Mouse (Mus musculus) limb, embryonic 12.5 days (tissue): ENCODE results near the gene Ap5s1. TPM values are rescaled to one million over a fixed set of nuclear protein-coding genes. Genes with fewer than 3 reads are reported as not detected.

Source experiments
- ATAC-seq: fragments of 200-750 bp; cut with Nextera tagmentation; 2 replicates; pipeline ENCODE4 v1.8.0; 2017; ENCODE audit warnings: low read depth, moderate TSS enrichment; ENCODE audit not compliant: insufficient number of reproducible peaks, insufficient read depth, low FRiP score, low TSS enrichment
- H3K27ac ChIP-seq: fragments of 300-500 bp; sonication (generic); 2 replicates; pipeline ENCODE4 v1.5.1; 2016; ENCODE audit warnings: mild to moderate bottlenecking, moderate library complexity
- H3K27me3 ChIP-seq: fragments of 300-500 bp; sonication (generic); 2 replicates; pipeline ENCODE4 v1.6.1; 2016; ENCODE audit warnings: mild to moderate bottlenecking, moderate library complexity
- H3K36me3 ChIP-seq: fragments of 300-500 bp; sonication (generic); 2 replicates; pipeline ENCODE4 v1.6.1; 2016; ENCODE audit warnings: mild to moderate bottlenecking, moderate library complexity
- H3K4me1 ChIP-seq: fragments of 300-500 bp; sonication (generic); replicated peaks from 2 replicates; pipeline ENCODE4 v1.6.1; 2016
- H3K4me2 ChIP-seq: fragments of 300-500 bp; sonication (generic); 2 replicates; pipeline ENCODE4 v1.6.1; 2016; ENCODE audit warnings: mild to moderate bottlenecking, moderate library complexity
- H3K4me3 ChIP-seq: fragments of 300-500 bp; sonication (generic); replicated peaks from 2 replicates; pipeline ENCODE4 v1.5.1; 2016; ENCODE audit warnings: mild to moderate bottlenecking
- H3K9ac ChIP-seq: fragments of 300-500 bp; sonication (generic); replicated peaks from 2 replicates; pipeline ENCODE4 v1.6.1; 2016; ENCODE audit warnings: mild to moderate bottlenecking, moderate library complexity
- H3K9me3 ChIP-seq: fragments of 300-500 bp; sonication (generic); 2 replicates; pipeline ENCODE4 v1.6.1; 2016; ENCODE audit warnings: mild to moderate bottlenecking, moderate library complexity
- WGBS: fragments of 180-500 bp; shearing (Covaris S2); methylation state at CpG from one replicate; pipeline ENCODE4 v1.1.7; 2016; 5-methylcytosine and 5-hydroxymethylcytosine counted together
- polyA plus RNA-seq: library from polyadenylated mRNA; unstranded; fragments of >200 nt; fragmentation: Nextera tagmentation; extraction: Ambion mirVana; gene quantifications from 2 replicates; pipeline ENCODE4 v1.2.1, GENCODE M21; 2016

The Ap5s1 gene
- polyA plus RNA-seq, 1 experiment from 2014 or later, result 23.3 TPM

DNA sequence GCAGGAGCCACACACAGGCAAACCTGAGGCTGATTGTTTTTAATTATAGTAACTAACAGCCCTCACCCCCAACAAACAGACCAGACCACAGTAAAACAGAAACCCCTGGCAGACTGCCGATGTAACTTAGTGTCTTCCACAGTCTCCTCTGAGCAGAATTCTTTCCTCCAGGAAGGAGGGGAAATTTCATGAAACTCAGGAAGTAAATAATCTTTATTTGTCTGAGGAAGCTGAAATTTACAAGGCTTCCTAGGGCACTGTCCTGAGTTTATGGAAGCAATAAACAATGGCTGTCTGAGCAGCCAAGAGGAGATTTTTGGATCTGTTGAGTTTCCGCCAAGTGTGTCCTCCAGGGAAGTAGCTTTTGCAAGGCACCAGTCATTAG lies 47.4 kb downstream of the Ap5s1 start:
- Histone ChIP-seq H3K4me3 (no peak overlapping the region), H3K9me3 (no peaks in the 10 kb centered on the region), H3K4me1 (peaks cover 17% of the 10 kb centered on the region), H3K27ac (peak overlapping the region; percentile 69; the same call in 1 of the 2 replicates), H3K36me3 (no peaks in the 10 kb centered on the region), H3K4me2 (peak overlapping the region; percentile 22; the same call in 1 of the 2 replicates), H3K27me3 (no peaks in the 10 kb centered on the region), H3K9ac (no peak overlapping the region)
- 34% methylated on average over 2 of the region's 2 CpGs for WGBS
- ATAC-seq, result peak; percentile 49; the same call in 1 of the 2 replicates

DNA sequence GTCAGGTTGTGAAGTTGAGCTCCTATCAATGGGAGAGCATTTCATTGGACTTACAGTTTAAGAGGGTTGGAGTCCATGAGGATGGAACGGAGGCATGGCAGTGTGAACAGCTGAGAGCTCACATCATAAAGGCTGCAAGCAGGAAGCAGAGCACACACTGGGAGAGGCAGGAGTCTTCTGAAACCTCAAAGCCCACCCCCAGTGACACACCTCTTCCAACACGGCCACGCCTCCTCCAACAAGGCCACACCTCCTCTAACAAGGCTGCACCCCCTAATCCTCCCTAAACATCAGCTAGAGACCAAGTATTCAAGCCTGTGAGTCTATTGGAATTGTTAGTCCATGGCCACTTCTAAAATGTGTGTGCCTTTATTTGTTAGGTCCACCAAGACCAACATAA lies 48.9 kb downstream of the Ap5s1 start:
- no peak overlapping the region for H3K4me3 ChIP-seq
- H3K9ac ChIP-seq, result no peak overlapping the region
- ATAC-seq, result no peak
- H3K9me3 ChIP-seq, result no peaks in the 10 kb centered on the region
- H3K27ac ChIP-seq, result no peak overlapping the region
- 60% methylated on average over 3 of the region's 3 CpGs for WGBS
- H3K4me1 ChIP-seq, result peaks cover 17% of the 10 kb centered on the region
- H3K36me3 ChIP-seq, result no peaks in the 10 kb centered on the region
- H3K4me2 ChIP-seq, result no peak overlapping the region
- no peaks in the 10 kb centered on the region for H3K27me3 ChIP-seq

DNA sequence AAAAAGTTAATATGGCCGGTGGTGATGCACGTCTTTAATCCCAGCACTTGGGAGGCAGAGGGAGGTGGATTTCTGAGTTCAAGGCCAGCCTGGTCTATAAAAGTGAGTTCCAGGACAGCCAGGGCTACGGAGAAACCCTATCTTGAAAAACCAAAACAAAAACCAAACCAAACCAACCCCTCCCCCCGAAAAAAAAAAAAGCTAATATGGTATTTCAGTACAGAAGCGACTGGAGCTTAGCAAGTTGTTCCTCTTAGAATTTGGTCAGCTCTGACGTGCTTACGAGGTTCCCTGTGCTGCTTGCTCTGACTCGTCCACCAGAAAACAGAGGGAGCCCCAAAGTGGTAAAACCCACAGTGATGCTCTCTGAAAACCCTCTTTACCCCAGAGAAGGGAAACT lies 51.8 kb downstream of the Ap5s1 start:
- no peak for ATAC-seq

DNA sequence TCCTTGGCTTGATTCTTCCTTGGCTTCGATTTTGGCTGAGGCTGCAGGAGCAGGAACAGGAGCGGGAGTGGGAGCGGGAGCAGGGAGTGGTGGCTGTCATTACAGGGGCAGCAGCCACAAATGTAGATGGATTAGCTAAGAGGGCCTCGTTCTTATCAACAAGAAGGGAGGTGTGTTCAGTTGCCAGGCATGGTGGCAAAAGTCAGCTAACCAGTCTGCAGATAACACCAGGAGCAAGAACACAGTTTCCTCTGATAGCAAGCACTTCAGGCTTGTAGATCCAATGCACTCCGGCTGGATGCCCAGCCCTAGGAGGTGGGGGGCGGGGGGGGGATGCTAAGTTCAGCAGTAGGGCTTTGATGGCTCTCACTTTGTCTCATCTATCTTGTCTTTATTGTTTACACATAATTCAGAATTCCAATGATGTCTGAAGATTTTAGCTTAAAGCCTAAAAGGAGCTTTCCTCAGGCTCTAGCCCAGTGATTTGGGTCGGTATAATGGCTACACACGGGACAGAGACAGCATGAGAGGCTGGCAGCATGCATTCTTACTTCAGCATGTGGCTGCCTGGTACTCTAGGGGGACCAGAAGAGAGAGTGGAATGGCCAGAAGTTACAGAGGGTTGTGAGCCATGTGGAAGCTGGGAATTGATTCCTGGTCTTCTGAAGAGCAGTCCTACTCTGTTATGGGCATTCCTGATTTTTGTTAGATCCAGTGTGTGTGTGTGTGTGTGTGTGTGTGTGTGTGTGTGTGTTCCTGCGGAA lies 53.8 kb downstream of the Ap5s1 start:
- Histone ChIP-seq H3K27ac (peak overlapping the region; percentile 100), H3K9me3 (no peaks in the 10 kb centered on the region)
- WGBS, result 62% methylated on average over 9 of the region's 9 CpGs

More for the DNA sequence above, 51.8 kb downstream of the Ap5s1 start:
- 64% methylated on average over 8 of the region's 8 CpGs for WGBS
- H3K4me1 ChIP-seq, result peaks cover 18% of the 10 kb centered on the region
- H3K27ac ChIP-seq, result no peak overlapping the region
- no peak overlapping the region for H3K4me3 ChIP-seq
- H3K9ac ChIP-seq, result no peak overlapping the region
- no peaks in the 10 kb centered on the region for H3K36me3 ChIP-seq
- H3K4me2 ChIP-seq, result no peak overlapping the region
- H3K27me3 ChIP-seq, result no peaks in the 10 kb centered on the region
- no peaks in the 10 kb centered on the region for H3K9me3 ChIP-seq

DNA sequence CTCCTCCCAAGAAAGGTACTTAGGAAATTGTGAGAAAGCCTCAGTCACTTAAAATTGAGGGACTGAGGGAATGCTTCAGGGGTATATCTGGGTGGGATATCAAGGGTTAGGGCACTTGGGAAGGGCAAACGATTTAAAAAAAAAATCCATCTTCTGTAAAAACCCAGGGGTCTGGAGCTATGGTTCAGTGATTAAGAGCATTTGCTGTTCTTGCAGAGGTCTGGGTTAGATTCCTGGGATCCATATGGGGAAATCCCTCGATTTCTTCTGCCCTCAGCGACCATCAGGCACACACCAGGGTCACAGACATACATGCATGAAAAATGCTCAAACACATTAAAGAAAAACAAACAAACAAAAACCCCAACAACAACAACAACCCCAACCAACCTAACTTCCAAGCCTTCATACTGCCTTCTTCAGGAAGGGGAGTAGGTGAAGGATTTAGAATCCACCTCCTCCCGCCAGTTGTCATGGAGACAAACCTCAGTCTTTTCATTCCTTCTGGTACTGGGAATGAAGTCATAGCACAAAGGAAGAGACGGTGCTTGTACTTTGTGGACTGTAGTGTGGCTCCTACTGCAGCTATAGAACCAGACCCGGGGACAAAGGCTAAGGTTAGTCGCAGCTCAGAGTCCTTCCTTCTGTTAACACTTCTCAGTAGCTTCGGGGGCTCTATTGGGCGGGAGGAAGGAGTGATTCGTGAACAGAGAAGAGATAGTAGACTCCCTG lies 54.8 kb downstream of the Ap5s1 start:
- Histone ChIP-seq H3K36me3 (no peaks in the 10 kb centered on the region), H3K4me3 (peak overlapping the region; percentile 88), H3K4me2 (peak overlapping the region; percentile 75), H3K27me3 (no peaks in the 10 kb centered on the region), H3K9ac (peak overlapping the region; percentile 67), H3K4me1 (peaks cover 25% of the 10 kb centered on the region), H3K27ac (peak overlapping the region; percentile 100), H3K9me3 (no peaks in the 10 kb centered on the region)
- ATAC-seq, result peak; percentile 81
- WGBS, result 4% methylated on average over 10 of the region's 10 CpGs

More for the DNA sequence above, 53.8 kb downstream of the Ap5s1 start:
- Histone ChIP-seq H3K4me2 (peak overlapping the region; percentile 75; the same call in 1 of the 2 replicates), H3K4me3 (no peak overlapping the region), H3K9ac (no peak overlapping the region), H3K27me3 (no peaks in the 10 kb centered on the region), H3K36me3 (no peaks in the 10 kb centered on the region), H3K4me1 (peaks cover 25% of the 10 kb centered on the region)
- ATAC-seq, result no peak

DNA sequence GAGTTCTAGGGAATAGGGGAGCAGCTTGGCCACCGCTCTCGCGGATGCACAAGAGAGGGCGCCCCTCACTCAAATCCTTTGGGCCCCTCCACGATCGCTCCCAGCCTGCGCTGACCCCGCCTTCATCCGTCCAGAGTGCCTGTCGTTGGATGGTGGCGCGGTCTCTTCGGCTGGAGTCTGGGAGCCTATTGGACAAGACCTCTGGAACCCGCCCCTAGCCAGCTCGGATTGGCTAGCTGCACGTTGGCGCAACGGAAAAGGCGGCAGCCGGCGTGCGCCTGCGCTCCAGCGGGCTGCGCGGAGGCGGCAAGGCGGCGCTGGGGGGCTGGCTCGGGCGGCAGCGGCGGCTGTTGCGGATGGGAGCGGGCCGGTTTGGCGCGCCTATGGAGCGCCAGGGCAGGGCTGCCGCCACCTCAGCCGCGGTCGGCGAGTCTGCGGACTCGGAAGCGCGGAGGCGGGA lies 55.4 kb downstream of the Ap5s1 start, which contains the start of gene Pank2:
Pank2 (plus strand) TSS at position 283 of the 460 bp plus-strand sequence.
- Histone ChIP-seq H3K4me1 (peaks cover 25% of the 10 kb centered on the region), H3K36me3 (no peaks in the 10 kb centered on the region), H3K27ac (peak within 1 kb of the TSS; percentile 100), H3K4me2 (peak within 1 kb of the TSS; percentile 75), H3K9ac (peak within 1 kb of the TSS; percentile 97), H3K27me3 (no peaks in the 10 kb centered on the region), H3K4me3 (peak within 1 kb of the TSS; percentile 88), H3K9me3 (no peaks in the 10 kb centered on the region)
- WGBS, result under 1% methylated on average over 47 of the region's 49 CpGs
- peak; percentile 100 for ATAC-seq

Other genes with a start within 250 kb of the Ap5s1 start
- gene Gfra4, start 164.0 kb upstream of the Ap5s1 start, polyA plus RNA-seq, result 16.3 and 18.8 TPM in 2 replicates
- gene Adam33, start 143.3 kb upstream of the Ap5s1 start, polyA plus RNA-seq, result 5.2 and 8.5 TPM in 2 replicates
- 0.13 and 0.14 TPM in 2 replicates for gene Siglec1, start 120.3 kb upstream of the Ap5s1 start, polyA plus RNA-seq
- gene Hspa12b, start 79.8 kb upstream of the Ap5s1 start, polyA plus RNA-seq, result 20.7 and 21.2 TPM in 2 replicates
- gene Gm11037, start 73.6 kb upstream of the Ap5s1 start, polyA plus RNA-seq, result not detected in 2 replicates
- gene 1700037H04Rik, start 47.0 kb upstream of the Ap5s1 start, polyA plus RNA-seq, result 58.2 and 62.2 TPM in 2 replicates
- gene Cenpb, start 27.0 kb upstream of the Ap5s1 start, polyA plus RNA-seq, result 11.8 and 14.9 TPM in 2 replicates
- gene Cdc25b, start 20.1 kb upstream of the Ap5s1 start, polyA plus RNA-seq, result 55.4 and 55.5 TPM in 2 replicates
- gene Spef1, start 19.8 kb upstream of the Ap5s1 start, polyA plus RNA-seq, result 4.5 and 5.5 TPM in 2 replicates
- 17.2 and 17.9 TPM in 2 replicates for gene Mavs, start 27.0 kb downstream of the Ap5s1 start, polyA plus RNA-seq
- 59.7 and 65.6 TPM in 2 replicates for gene Pank2, start 55.4 kb downstream of the Ap5s1 start, polyA plus RNA-seq
- 10.4 and 10.7 TPM in 2 replicates for gene Rnf24, start 145.8 kb downstream of the Ap5s1 start, polyA plus RNA-seq